Mouse (Mus musculus) spleen, postnatal 10 days (tissue): ENCODE results near the gene Ano7.
"Not testable (repeated sequence)": the region's sequence is repeated elsewhere in the genome, so short reads cannot be mapped to it uniquely, and the experiment has no call there.

Experiments
- DNase-seq, 2 experiments: peaks; one replicate each; pipeline ENCODE4 v3.0.0; 2021 to 2022; ENCODE audit warnings: low spot score in 2 of 2

The Ano7 gene

GRCm38 (mm10) chr1:93445822-93446162 lies 72.1 kb downstream of the Ano7 start:
- DNase-seq = no peak

- DNase-seq = not testable (repeated sequence)
Observed at GRCm38 (mm10) chr1:93450118-93450517, 76.4 kb downstream of the Ano7 start.

GRCm38 (mm10) chr1:93453721-93454255 lies 80.1 kb downstream of the Ano7 start:
- DNase-seq = no peak
